13 mouse cellular contexts compared by ENCODE assay signal in genomic region chr9:121889927-121890440, GRCm38 (mm10). TPM values are rescaled to one million over a fixed set of nuclear protein-coding genes. Genes with fewer than 3 reads are reported as not detected.
DNase-seq lines count a peak whose midpoint lies in the region; ATAC-seq and TF ChIP-seq lines count a peak whose summit lies in the region.
"Had no signal": no experiment of that assay in that cellular context is flagged by ENCODE, and none has a peak within 500 bp of the region (broad histone marks: within the 10 kb centered on the region; RNA-seq: fewer than 3 reads in every experiment).

No protein-coding gene starts in this region.

- ATAC-seq in heart, embryonic 11.5 days (replicated peaks; ENCODE audit: insufficient number of reproducible peaks, low FRiP score, low TSS enrichment): no peak
- peak; percentile 23 for ATAC-seq in lung, postnatal 0 days
- no peak for ATAC-seq in megakaryocyte-erythroid progenitor cell, adult 5-6 weeks (replicated peaks; ENCODE audit: low FRiP score, low TSS enrichment, poor library complexity, severe bottlenecking)
- ATAC-seq: midbrain, embryonic 16.5 days had no signal

- H3K36me3 ChIP-seq in heart, embryonic 11.5 days (ENCODE audit: control insufficient read depth, insufficient read depth, low read length): no peaks in the 10 kb centered on the region
- H3K36me3 ChIP-seq in lung, postnatal 0 days (ENCODE audit: insufficient read depth, low read length): no peaks in the 10 kb centered on the region
- H3K36me3 ChIP-seq: forebrain, embryonic 10.5 days had no signal

- 61% methylated on average over 4 of the region's 4 CpGs for WGBS in heart, embryonic 11.5 days (ENCODE audit: insufficient replicate concordance)
- WGBS in lung, postnatal 0 days: 35% methylated on average over 4 of the region's 4 CpGs

- intact Hi-C loops in heart, postnatal 25 days (cut with DNase I): no loop called here

- TF ChIP-seq EP300 in lung, postnatal 0 days (IDR thresholded peaks at IDR 0.05): no peak

- no peak for TF ChIP-seq CTCF in lung, postnatal 0 days (IDR thresholded peaks at IDR 0.05)

- no peaks in the 10 kb centered on the region for H3K27me3 ChIP-seq in heart, embryonic 11.5 days (ENCODE audit: control insufficient read depth, insufficient read depth, low read length)
- H3K27me3 ChIP-seq in lung, postnatal 0 days (replicated peaks; ENCODE audit: insufficient read depth, low read length): no peaks in the 10 kb centered on the region

- no peaks in the 10 kb centered on the region for H3K9me3 ChIP-seq in heart, embryonic 11.5 days (replicated peaks; ENCODE audit: control insufficient read depth, low read length)
- no peaks in the 10 kb centered on the region for H3K9me3 ChIP-seq in lung, postnatal 0 days (ENCODE audit: low read length)
- H3K9me3 ChIP-seq: forebrain, embryonic 10.5 days had no signal

- no peak overlapping the region for H3K27ac ChIP-seq in heart, embryonic 11.5 days (ENCODE audit: low read depth, low read length)
- H3K27ac ChIP-seq in lung, postnatal 0 days (ENCODE audit: low read length): peak overlapping the region; percentile 62; the same call in 1 of the 2 replicates
- H3K27ac ChIP-seq in brown adipose tissue, adult 24 weeks (replicated peaks; ENCODE audit: low read depth, low read length): peak overlapping the region; percentile 73
- H3K27ac ChIP-seq: forebrain, embryonic 10.5 days had no signal

- H3K4me3 ChIP-seq in heart, embryonic 11.5 days (ENCODE audit: low read depth, low read length): no peak overlapping the region
- H3K4me3 ChIP-seq in lung, postnatal 0 days (ENCODE audit: low read depth, low read length): no peak overlapping the region
- H3K4me3 ChIP-seq in brown adipose tissue, adult 24 weeks (ENCODE audit: insufficient read depth, low read depth, low read length): peak overlapping the region; percentile 17; the same call in 1 of the 2 replicates
- H3K4me3 ChIP-seq: forebrain, embryonic 10.5 days had no signal

- peak overlapping the region; percentile 49 for H3K4me2 ChIP-seq in heart, embryonic 11.5 days
- peak overlapping the region; percentile 32; the same call in 1 of the 2 replicates for H3K4me2 ChIP-seq in lung, postnatal 0 days (replicated peaks; ENCODE audit: low read depth, low read length)

- H3K9ac ChIP-seq in heart, embryonic 11.5 days (ENCODE audit: low read depth, low read length): no peak overlapping the region
- no peak overlapping the region for H3K9ac ChIP-seq in lung, postnatal 0 days (replicated peaks; ENCODE audit: low read depth)

- DNase-seq in heart, postnatal 25 days (ENCODE audit: low spot score): no peak
- DNase-seq in lung, postnatal 0 days (ENCODE audit: low spot score): peak; percentile 72
- no peak for DNase-seq in lung, postnatal 14 days
- DNase-seq in heart, postnatal 4 days: peak; percentile 36
- no peak for DNase-seq in spleen, adult 18-20 months

- peaks cover 8% of the 10 kb centered on the region; the same call in 1 of the 2 replicates for H3K4me1 ChIP-seq in heart, embryonic 11.5 days (ENCODE audit: control insufficient read depth, insufficient read depth, low read length)
- H3K4me1 ChIP-seq in lung, postnatal 0 days (ENCODE audit: insufficient read depth, low read depth, low read length): peaks cover 8% of the 10 kb centered on the region; the same call in 1 of the 2 replicates
- peaks cover 5% of the 10 kb centered on the region; the same call in 1 of the 2 replicates for H3K4me1 ChIP-seq in brown adipose tissue, adult 24 weeks (ENCODE audit: control insufficient read depth, insufficient read depth, insufficient read length, low read length)

RNA-seq across cellular contexts. Expression of gene Ackr2, which starts 8.2 kb away (rescaled TPM):
- 0.10 TPM in 1 of 2 replicates, not detected in the other for polyA plus RNA-seq in heart, embryonic 11.5 days (2014; fragmentation: Nextera tagmentation; extraction: Ambion mirVana)
- total RNA-seq in heart, postnatal 25 days (2021): 1 to 10 TPM; 2.5 to 3.7 TPM
- polyA plus RNA-seq in lung, postnatal 0 days (2015; fragmentation: Nextera tagmentation; extraction: Ambion mirVana): 14.8 and 16.2 TPM in 2 replicates
- 1.5 TPM in 1 of 2 replicates, not detected in the other for polyA plus RNA-seq in brown adipose tissue, adult 24 weeks (2012; ENCODE audit: insufficient read depth, insufficient read length, missing spikeins)
- 1 to 10 TPM; 3.1 to 5.8 TPM for total RNA-seq in heart, postnatal 4 days (2021)
- total RNA-seq in megakaryocyte-erythroid progenitor cell, adult 5-6 weeks (2014; fragmentation: Nextera tagmentation): not detected in 2 replicates
- total RNA-seq in megakaryocyte-erythroid progenitor cell, adult 5-6 weeks (2017): not detected in 2 replicates

RNA-seq across cellular contexts. Expression of gene Cyp8b1, which starts 26.1 kb away (rescaled TPM):
- polyA plus RNA-seq in heart, embryonic 11.5 days (2014; fragmentation: Nextera tagmentation; extraction: Ambion mirVana): not detected in 2 replicates
- not detected for total RNA-seq in heart, postnatal 25 days (2021)
- polyA plus RNA-seq in lung, postnatal 0 days (2015; fragmentation: Nextera tagmentation; extraction: Ambion mirVana): 0.10 and 0.18 TPM in 2 replicates
- polyA plus RNA-seq in brown adipose tissue, adult 24 weeks (2012; ENCODE audit: insufficient read depth, insufficient read length, missing spikeins): not detected in 2 replicates
- not detected for total RNA-seq in heart, postnatal 4 days (2021)
- total RNA-seq in megakaryocyte-erythroid progenitor cell, adult 5-6 weeks (2014; fragmentation: Nextera tagmentation): not detected in 2 replicates
- total RNA-seq in megakaryocyte-erythroid progenitor cell, adult 5-6 weeks (2017): not detected in 2 replicates
- total RNA-seq: layer of hippocampus, adult 8-10 months had no signal
- polyA plus RNA-seq: forebrain, embryonic 10.5 days; limb, embryonic 14.5 days; midbrain, embryonic 16.5 days had no signal

RNA-seq across cellular contexts. Expression of gene Higd1a, which starts 31.8 kb away (rescaled TPM):
- polyA plus RNA-seq in heart, embryonic 11.5 days (2014; fragmentation: Nextera tagmentation; extraction: Ambion mirVana): 241 and 243 TPM in 2 replicates
- total RNA-seq in heart, postnatal 25 days (2021): 100 to 1,000 TPM; 208 to 239 TPM
- 164 and 206 TPM in 2 replicates for polyA plus RNA-seq in lung, postnatal 0 days (2015; fragmentation: Nextera tagmentation; extraction: Ambion mirVana)
- 439 and 453 TPM in 2 replicates for polyA plus RNA-seq in brown adipose tissue, adult 24 weeks (2012; ENCODE audit: insufficient read depth, insufficient read length, missing spikeins)
- total RNA-seq in heart, postnatal 4 days (2021): 100 to 1,000 TPM; 153 to 165 TPM
- 119 and 156 TPM in 2 replicates for total RNA-seq in megakaryocyte-erythroid progenitor cell, adult 5-6 weeks (2014; fragmentation: Nextera tagmentation)
- 28.6 and 33.5 TPM in 2 replicates for total RNA-seq in megakaryocyte-erythroid progenitor cell, adult 5-6 weeks (2017)

RNA-seq across cellular contexts. Expression of gene Ccdc13, which starts 50.7 kb away (rescaled TPM):
- polyA plus RNA-seq in heart, embryonic 11.5 days (2014; fragmentation: Nextera tagmentation; extraction: Ambion mirVana): 0.23 TPM in 1 of 2 replicates, not detected in the other
- not detected for total RNA-seq in heart, postnatal 25 days (2021)
- 1.8 and 2.0 TPM in 2 replicates for polyA plus RNA-seq in lung, postnatal 0 days (2015; fragmentation: Nextera tagmentation; extraction: Ambion mirVana)
- not detected in 2 replicates for polyA plus RNA-seq in brown adipose tissue, adult 24 weeks (2012; ENCODE audit: insufficient read depth, insufficient read length, missing spikeins)
- total RNA-seq in heart, postnatal 4 days (2021): not detected
- total RNA-seq in megakaryocyte-erythroid progenitor cell, adult 5-6 weeks (2014; fragmentation: Nextera tagmentation): not detected in 2 replicates
- total RNA-seq in megakaryocyte-erythroid progenitor cell, adult 5-6 weeks (2017): not detected in 2 replicates
- polyA plus RNA-seq: spleen, adult 2 months had no signal

Comparison
In these comparisons a context has a peak if more than half of its experiments do, and no peak if none do; other contexts are left out.
1. DNase-seq: peak in lung, postnatal 0 days (single experiment) and heart, postnatal 4 days (single experiment); none in heart, postnatal 25 days (single experiment), lung, postnatal 14 days (single experiment) and spleen, adult 18-20 months (0 of 2).